Mouse (Mus musculus) lung, postnatal 0 days (tissue): ENCODE measurements around the gene Rapsn. TPM values are rescaled to one million over a fixed set of nuclear protein-coding genes. Genes with fewer than 3 reads are reported as not detected.
A peak's percentile ranks its signal among the peaks of the same experiment; 100 is the strongest.

Experiments used
- ATAC-seq: fragments of 200-750 bp; cut with Nextera tagmentation; 2 replicates; pipeline ENCODE4 v1.8.0; 2017; ENCODE audit warnings: moderate library complexity
- DNase-seq: peaks from one replicate; pipeline ENCODE4 v3.0.0-alpha.2; 2016; ENCODE audit warnings: low spot score
- H3K27ac ChIP-seq: fragments of 300-500 bp; sonication (generic); 2 replicates; pipeline ENCODE4 v1.5.1; 2014; ENCODE audit warnings: antibody characterized with exemption, mild to moderate bottlenecking, low read length, mixed read lengths
- H3K27me3 ChIP-seq: fragments of 300-500 bp; sonication (generic); replicated peaks from 2 replicates; pipeline ENCODE4 v1.6.1; 2014; ENCODE audit warnings: low read length, mixed read lengths; ENCODE audit not compliant: insufficient read depth
- H3K36me3 ChIP-seq: fragments of 300-500 bp; sonication (generic); 2 replicates; pipeline ENCODE4 v1.6.1; 2014; ENCODE audit warnings: low read length, mixed read lengths; ENCODE audit not compliant: insufficient read depth
- H3K4me1 ChIP-seq: fragments of 300-500 bp; sonication (generic); 2 replicates; pipeline ENCODE4 v1.6.1; 2014; ENCODE audit warnings: antibody characterized with exemption, low read depth, low read length, mixed read lengths; ENCODE audit not compliant: insufficient read depth
- H3K4me2 ChIP-seq: fragments of 300-500 bp; sonication (generic); replicated peaks from 2 replicates; pipeline ENCODE4 v1.6.1; 2014; ENCODE audit warnings: low read depth, mild to moderate bottlenecking, low read length, moderate library complexity, mixed read lengths
- H3K4me3 ChIP-seq: fragments of 300-500 bp; sonication (generic); 2 replicates; pipeline ENCODE4 v1.5.1; 2014; ENCODE audit warnings: low read depth, low read length
- H3K9ac ChIP-seq: fragments of 300-500 bp; sonication (generic); replicated peaks from 2 replicates; pipeline ENCODE4 v1.6.1; 2014; ENCODE audit warnings: low read depth, mild to moderate bottlenecking
- H3K9me3 ChIP-seq: fragments of 300-500 bp; sonication (generic); 2 replicates; pipeline ENCODE4 v1.6.1; 2016; ENCODE audit warnings: low read length, mixed read lengths
- CTCF ChIP-seq: IDR thresholded peaks from 2 replicates; pipeline ENCODE4 v1.5.1; 2016; ENCODE audit warnings: antibody characterized with exemption, mild to moderate bottlenecking
- EP300 ChIP-seq: IDR thresholded peaks from 2 replicates; pipeline ENCODE4 v1.6.1; 2016; ENCODE audit warnings: antibody characterized with exemption, mild to moderate bottlenecking, control low read depth
- WGBS: fragments of 180-500 bp; shearing (Covaris S2); extraction: QIAGEN DNeasy Blood & Tissue Kit; methylation state at CpG from one replicate; pipeline ENCODE4 v1.1.7; 2014; 5-methylcytosine and 5-hydroxymethylcytosine counted together
- polyA plus RNA-seq: library from polyadenylated mRNA; unstranded; fragments of >200 nt; fragmentation: Nextera tagmentation; extraction: Ambion mirVana; gene quantifications from 2 replicates; pipeline ENCODE4 v1.2.1, GENCODE M21; 2015

Rapsn gene
- polyA plus RNA-seq, 1 experiment from 2014 or later, result 0.84 TPM

- Histone ChIP-seq H3K36me3 (no peaks in the 10 kb centered on the region), H3K4me2 (no peak overlapping the region), H3K9ac (no peak overlapping the region), H3K9me3 (no peaks in the 10 kb centered on the region), H3K4me3 (no peak overlapping the region), H3K27me3 (no peaks in the 10 kb centered on the region), H3K4me1 (no peaks in the 10 kb centered on the region), H3K27ac (no peak overlapping the region)
- ATAC-seq, result no peak
- DNase-seq, result no peak
- TF ChIP-seq EP300 (no peak), CTCF (no peak)
- WGBS, result 77% methylated on average over 9 of the region's 9 CpGs
Observed at GRCm38 (mm10) chr2:91087453-91087852, 52.0 kb downstream of the Rapsn start.

- Histone ChIP-seq H3K9ac (no peak overlapping the region), H3K4me2 (no peak overlapping the region), H3K9me3 (no peaks in the 10 kb centered on the region), H3K36me3 (no peaks in the 10 kb centered on the region), H3K4me1 (no peaks in the 10 kb centered on the region), H3K27me3 (no peaks in the 10 kb centered on the region), H3K27ac (no peak overlapping the region), H3K4me3 (no peak overlapping the region)
- DNase-seq (peak; percentile 40), ATAC-seq (peak; percentile 23; the same call in 1 of the 2 replicates)
- 64% methylated on average over 9 of the region's 9 CpGs for whole genome bisulfite sequencing
- TF ChIP-seq CTCF (no peak), EP300 (no peak)
Observed at GRCm38 (mm10) chr2:91088987-91089386, 53.6 kb downstream of the Rapsn start.

GRCm38 (mm10) chr2:91090208-91090607 lies 54.8 kb downstream of the Rapsn start:
- no peak overlapping the region for H3K4me2 ChIP-seq
- DNase-seq (no peak), ATAC-seq (no peak)
- 62% methylated on average over 6 of the region's 6 CpGs for WGBS
- H3K27me3 ChIP-seq, result no peaks in the 10 kb centered on the region
- no peaks in the 10 kb centered on the region for H3K4me1 ChIP-seq
- no peak overlapping the region for H3K27ac ChIP-seq
- H3K9me3 ChIP-seq, result no peaks in the 10 kb centered on the region
- no peaks in the 10 kb centered on the region for H3K36me3 ChIP-seq
- H3K4me3 ChIP-seq, result no peak overlapping the region
- no peak for TF ChIP-seq EP300
- no peak for TF ChIP-seq CTCF
- no peak overlapping the region for H3K9ac ChIP-seq

GRCm38 (mm10) chr2:91090827-91091226 lies 55.4 kb downstream of the Rapsn start:
- ATAC-seq (no peak), DNase-seq (no peak)
- no peaks in the 10 kb centered on the region for H3K27me3 ChIP-seq
- no peak for TF ChIP-seq CTCF
- no peak for TF ChIP-seq EP300
- no peaks in the 10 kb centered on the region for H3K4me1 ChIP-seq
- H3K27ac ChIP-seq, result no peak overlapping the region
- no peak overlapping the region for H3K9ac ChIP-seq
- H3K4me3 ChIP-seq, result no peak overlapping the region
- no peak overlapping the region for H3K4me2 ChIP-seq
- H3K36me3 ChIP-seq, result no peaks in the 10 kb centered on the region
- WGBS, result 67% methylated on average over 6 of the region's 6 CpGs
- H3K9me3 ChIP-seq, result no peaks in the 10 kb centered on the region

Other genes starting within 250 kb of the Rapsn start
- gene Mtch2, start 188.5 kb upstream of the Rapsn start, polyA plus RNA-seq, result 193 and 200 TPM in 2 replicates
- gene C1qtnf4, start 149.8 kb upstream of the Rapsn start, polyA plus RNA-seq, result 6.2 and 8.2 TPM in 2 replicates
- 18.1 and 21.3 TPM in 2 replicates for gene Kbtbd4, start 130.9 kb upstream of the Rapsn start, polyA plus RNA-seq
- 146 and 159 TPM in 2 replicates for gene Ndufs3, start 130.8 kb upstream of the Rapsn start, polyA plus RNA-seq
- 35.1 and 37.5 TPM in 2 replicates for gene Celf1, start 95.2 kb upstream of the Rapsn start, polyA plus RNA-seq
- gene Psmc3, start 18.4 kb downstream of the Rapsn start, polyA plus RNA-seq, result 181 and 186 TPM in 2 replicates
- gene Slc39a13, start 34.8 kb downstream of the Rapsn start, polyA plus RNA-seq, result 32.6 and 34.4 TPM in 2 replicates
- 23.9 and 24.2 TPM in 2 replicates for gene Spi1, start 46.8 kb downstream of the Rapsn start, polyA plus RNA-seq
- gene Mybpc3, start 82.5 kb downstream of the Rapsn start, polyA plus RNA-seq, result 4.7 and 6.5 TPM in 2 replicates
- gene Madd, start 148.2 kb downstream of the Rapsn start, polyA plus RNA-seq, result 7.6 and 10.5 TPM in 2 replicates
- gene Nr1h3, start 167.2 kb downstream of the Rapsn start, polyA plus RNA-seq, result 31.0 and 34.4 TPM in 2 replicates
- gene Acp2, start 167.3 kb downstream of the Rapsn start, polyA plus RNA-seq, result 21.7 and 22.1 TPM in 2 replicates
- gene Ddb2, start 201.4 kb downstream of the Rapsn start, polyA plus RNA-seq, result 13.6 and 14.1 TPM in 2 replicates
- gene Pacsin3, start 220.3 kb downstream of the Rapsn start, polyA plus RNA-seq, result 31.5 and 34.6 TPM in 2 replicates
- gene Arfgap2, start 229.4 kb downstream of the Rapsn start, polyA plus RNA-seq, result 57.4 and 64.0 TPM in 2 replicates